Comparison of ENCODE assay signal across 7 mouse cellular contexts in genomic region chr12:35884892-35885558, GRCm38 (mm10). TPM values are rescaled to one million over a fixed set of nuclear protein-coding genes. Genes with fewer than 3 reads are reported as not detected.
A peak's percentile ranks its signal among the peaks of the same experiment; 100 is the strongest.
DNase-seq lines count a peak whose midpoint lies in the region; ATAC-seq and TF ChIP-seq lines count a peak whose summit lies in the region.

No protein-coding gene starts in this region.

- CTCF ChIA-PET in Patski (lab: Charles Lee): interaction anchor here (0.8 to 1.2 kb wide), 8 partner anchors 8 to 702 kb away, joined by 3 to 6 read pairs (median 3); no protein-coding TSS in a partner anchor

- ATAC-seq in Patski: peak; percentile 67
- no peak for ATAC-seq in heart, postnatal 0 days (ENCODE audit: insufficient read depth, low read depth)
- ATAC-seq in forebrain, embryonic 16.5 days: no peak

- no peaks in the 10 kb centered on the region for H3K9me3 ChIP-seq in heart, postnatal 0 days (replicated peaks; ENCODE audit: control insufficient read depth, low read length)
- H3K9me3 ChIP-seq in forebrain, embryonic 16.5 days (ENCODE audit: control insufficient read depth, low read length): no peaks in the 10 kb centered on the region

- WGBS in liver, adult 2 months: 45% methylated on average over 9 of the region's 9 CpGs
- 44% methylated on average over 9 of the region's 9 CpGs for WGBS in heart, postnatal 0 days
- 43% methylated on average over 9 of the region's 9 CpGs for WGBS in lung, adult 2 months
- WGBS in forebrain, embryonic 16.5 days: 58% methylated on average over 9 of the region's 9 CpGs

- peak; percentile 38 for TF ChIP-seq CTCF in liver, adult 2 months (IDR thresholded peaks at IDR 0.05; ENCODE audit: low read depth, low read length)
- TF ChIP-seq CTCF in Patski (IDR thresholded peaks at IDR 0.05): peak; percentile 86
- TF ChIP-seq CTCF in heart, postnatal 0 days (IDR thresholded peaks at IDR 0.05; ENCODE audit: low read depth): peak; percentile 53
- TF ChIP-seq CTCF in lung, adult 2 months (IDR thresholded peaks at IDR 0.05; ENCODE audit: insufficient read depth, low read length): peak; percentile 77

- POLR2A ChIA-PET in Patski (lab: Charles Lee): no interaction called here

- H3K36me3 ChIP-seq in liver, adult 2 months (ENCODE audit: control insufficient read depth, insufficient read depth, low read length): no peaks in the 10 kb centered on the region
- H3K36me3 ChIP-seq in heart, postnatal 0 days (replicated peaks; ENCODE audit: control insufficient read depth, insufficient read depth, low read length): no peaks in the 10 kb centered on the region
- no peaks in the 10 kb centered on the region for H3K36me3 ChIP-seq in forebrain, embryonic 16.5 days (ENCODE audit: control insufficient read depth, insufficient read depth)

- H3K27ac ChIP-seq in liver, adult 2 months (replicated peaks; ENCODE audit: insufficient read depth, low read depth, low read length): no peak overlapping the region
- H3K27ac ChIP-seq in heart, postnatal 0 days (ENCODE audit: low read depth): no peak overlapping the region
- H3K27ac ChIP-seq in forebrain, embryonic 16.5 days (ENCODE audit: low read length): no peak overlapping the region

- DNase-seq in liver, adult 2 months (ENCODE audit: extremely low read depth, low read depth, low spot score): peak; percentile 21
- DNase-seq in liver (no peak), Patski (ENCODE audit: low read depth, low spot score) (no peak)
- DNase-seq in heart, postnatal 0 days (ENCODE audit: low spot score): no peak
- DNase-seq in lung, adult 2 months: peak; percentile 25
- DNase-seq in thymus, postnatal 4 days: peak; percentile 42

- no peaks in the 10 kb centered on the region for H3K27me3 ChIP-seq in liver, adult 2 months (ENCODE audit: control insufficient read depth, insufficient read depth, low read length)
- no peaks in the 10 kb centered on the region for H3K27me3 ChIP-seq in Patski
- no peaks in the 10 kb centered on the region for H3K27me3 ChIP-seq in heart, postnatal 0 days (ENCODE audit: control insufficient read depth, insufficient read depth, low read length)
- H3K27me3 ChIP-seq in forebrain, embryonic 16.5 days (replicated peaks; ENCODE audit: control insufficient read depth, insufficient read depth, low read length): no peaks in the 10 kb centered on the region

- H3K4me2 ChIP-seq in heart, postnatal 0 days (ENCODE audit: low read depth, low read length): no peak overlapping the region
- H3K4me2 ChIP-seq in forebrain, embryonic 16.5 days (ENCODE audit: low read length): no peak overlapping the region

- TF ChIP-seq EP300 in heart, postnatal 0 days (IDR thresholded peaks at IDR 0.05; ENCODE audit: low read depth): no peak

- peak overlapping the region; percentile 7; the same call in 1 of the 2 replicates for H3K4me3 ChIP-seq in liver, adult 2 months (ENCODE audit: insufficient read depth, low read depth, low read length)
- H3K4me3 ChIP-seq in heart, postnatal 0 days (ENCODE audit: low read depth, low read length): no peak overlapping the region
- peak overlapping the region; percentile 37 for H3K4me3 ChIP-seq in lung, adult 2 months (replicated peaks; ENCODE audit: extremely low read depth, low read depth, low read length)
- no peak overlapping the region for H3K4me3 ChIP-seq in forebrain, embryonic 16.5 days (replicated peaks; ENCODE audit: low read length)

- TF ChIP-seq POLR2A in liver, adult 2 months (IDR thresholded peaks at IDR 0.05; ENCODE audit: extremely low read depth, insufficient read depth, low read length): no peak
- TF ChIP-seq POLR2A in lung, adult 2 months (IDR thresholded peaks at IDR 0.05; ENCODE audit: borderline replicate concordance, extremely low read depth, low read depth, low read length): no peak

- no peak overlapping the region for H3K9ac ChIP-seq in liver, adult 2 months (ENCODE audit: low read depth, low read length)
- H3K9ac ChIP-seq in heart, postnatal 0 days (replicated peaks; ENCODE audit: low read depth, low read length): no peak overlapping the region
- H3K9ac ChIP-seq in forebrain, embryonic 16.5 days (replicated peaks; ENCODE audit: low read depth, low read length): no peak overlapping the region

- H3K4me1 ChIP-seq in liver, adult 2 months (ENCODE audit: control insufficient read depth, insufficient read depth, low read length): no peaks in the 10 kb centered on the region
- H3K4me1 ChIP-seq in heart, postnatal 0 days (ENCODE audit: control insufficient read depth, insufficient read depth): no peaks in the 10 kb centered on the region
- no peaks in the 10 kb centered on the region for H3K4me1 ChIP-seq in lung, adult 2 months (ENCODE audit: control insufficient read depth, insufficient read depth, low read length)
- no peaks in the 10 kb centered on the region for H3K4me1 ChIP-seq in forebrain, embryonic 16.5 days (replicated peaks; ENCODE audit: control insufficient read depth, insufficient read depth, low read length)

- in situ Hi-C loops in Patski (cut with MboI; ENCODE audit: low pct_unique_long_range_greater_than_20kb): loop anchor here (10.0 kb wide), 1 partner anchor 350 kb away; the partner anchor contains the start of gene Ahr

- no peaks in the 10 kb centered on the region for H3K79me2 ChIP-seq in liver, adult 2 months (ENCODE audit: control insufficient read depth, insufficient read depth, low read length)

RNA-seq across cellular contexts. Expression of gene Agr3, which starts 40.4 kb away (rescaled TPM):
- not detected in 2 replicates for total RNA-seq in liver, adult 2 months (2014; rRNA removed)
- not detected in 2 replicates for polyA plus RNA-seq in liver, adult 2 months (2012; rRNA removed)
- not detected for polyA plus RNA-seq in Patski (2021)
- not detected in 2 replicates for total RNA-seq in heart, postnatal 0 days (2014; rRNA removed; ENCODE audit: low replicate concordance)
- polyA plus RNA-seq in heart, postnatal 0 days (2015; fragmentation: Nextera tagmentation; extraction: Ambion mirVana): 0.19 TPM in 1 of 2 replicates, not detected in the other
- 1.6 and 2.6 TPM in 2 replicates for polyA plus RNA-seq in lung, adult 2 months (2012; rRNA removed)
- not detected in 2 replicates for polyA plus RNA-seq in forebrain, embryonic 16.5 days (2015; fragmentation: Nextera tagmentation; extraction: Ambion mirVana)

Comparison
In these comparisons a context has a peak if more than half of its experiments do, and no peak if none do; other contexts are left out.
1. DNase-seq: peak in liver, adult 2 months (single experiment), lung, adult 2 months (single experiment) and thymus, postnatal 4 days (single experiment); none in liver (single experiment), Patski (single experiment) and heart, postnatal 0 days (single experiment).
2. H3K4me3 ChIP-seq: peak in liver, adult 2 months (single experiment) and lung, adult 2 months (single experiment); none in heart, postnatal 0 days (single experiment) and forebrain, embryonic 16.5 days (single experiment).
3. Peak in every context shown above with its lines, with median percentiles within 50 percentile points of each other: CTCF ChIP-seq.